Mouse (Mus musculus): ENCODE data around the gene Zzef1. TPM values are rescaled to one million over a fixed set of nuclear protein-coding genes. Genes with fewer than 3 reads are reported as not detected.
A peak's percentile ranks its signal among the peaks of the same experiment; 100 is the strongest.

The Zzef1 gene
- total and polyA plus RNA-seq, 2 experiments from 2014 or later, result 7.6 to 37.6 TPM

- no peak overlapping the region for H3K27ac ChIP-seq (ENCODE audit: low read depth, low read length)
- H3K4me2 ChIP-seq (ENCODE audit: low read depth), result no peak overlapping the region
- no peaks in the 10 kb centered on the region for H3K27me3 ChIP-seq (ENCODE audit: insufficient read depth, low read length)
- TF ChIP-seq CTCF (IDR thresholded peaks at IDR 0.05; ENCODE audit: low read depth), result no peak
- no peaks in the 10 kb centered on the region for H3K9me3 ChIP-seq (ENCODE audit: low read length)
- no peak overlapping the region for H3K4me3 ChIP-seq (ENCODE audit: low read depth, low read length)
- peaks cover 61% of the 10 kb centered on the region for H3K36me3 ChIP-seq (ENCODE audit: insufficient read depth)
- no peak overlapping the region for H3K9ac ChIP-seq
- WGBS, result 81% methylated on average over 1 of the region's 1 CpGs
- ATAC-seq (no peak), DNase-seq (no peak)
- H3K4me1 ChIP-seq (ENCODE audit: insufficient read depth), result no peaks in the 10 kb centered on the region
Measured at GRCm38 (mm10) chr11:72892623-72893022, 96.6 kb downstream of the Zzef1 start.

GRCm38 (mm10) chr11:72908391-72908790 lies 112.4 kb downstream of the Zzef1 start:
- H3K9me3 ChIP-seq (ENCODE audit: low read length), result no peaks in the 10 kb centered on the region
- no peak for DNase-seq
- no peak overlapping the region for H3K27ac ChIP-seq (ENCODE audit: low read depth, low read length)
- no peak overlapping the region for H3K4me2 ChIP-seq (ENCODE audit: low read depth)
- TF ChIP-seq CTCF (IDR thresholded peaks at IDR 0.05; ENCODE audit: low read depth), result no peak
- H3K4me3 ChIP-seq (ENCODE audit: low read depth, low read length), result no peak overlapping the region
- 86% methylated on average over 4 of the region's 4 CpGs for WGBS
- no peaks in the 10 kb centered on the region for H3K4me1 ChIP-seq (ENCODE audit: insufficient read depth)
- H3K36me3 ChIP-seq (ENCODE audit: insufficient read depth), result peaks cover 89% of the 10 kb centered on the region
- no peak for ATAC-seq
- H3K27me3 ChIP-seq (ENCODE audit: insufficient read depth, low read length), result no peaks in the 10 kb centered on the region
- no peak overlapping the region for H3K9ac ChIP-seq

- ATAC-seq (no peak), DNase-seq (no peak)
- no peaks in the 10 kb centered on the region for H3K27me3 ChIP-seq (ENCODE audit: insufficient read depth, low read length)
- H3K9ac ChIP-seq, result no peak overlapping the region
- WGBS, result 82% methylated on average over 7 of the region's 7 CpGs
- no peaks in the 10 kb centered on the region for H3K9me3 ChIP-seq (ENCODE audit: low read length)
- no peak overlapping the region for H3K4me2 ChIP-seq (ENCODE audit: low read depth)
- H3K4me3 ChIP-seq (ENCODE audit: low read depth, low read length), result no peak overlapping the region
- H3K4me1 ChIP-seq (ENCODE audit: insufficient read depth), result no peaks in the 10 kb centered on the region
- peaks cover 87% of the 10 kb centered on the region for H3K36me3 ChIP-seq (ENCODE audit: insufficient read depth)
- no peak overlapping the region for H3K27ac ChIP-seq (ENCODE audit: low read depth, low read length)
- TF ChIP-seq CTCF (IDR thresholded peaks at IDR 0.05; ENCODE audit: low read depth), result no peak
Measured at GRCm38 (mm10) chr11:72917299-72917996, 121.4 kb downstream of the Zzef1 start.

GRCm38 (mm10) chr11:72923116-72923515 lies 127.1 kb downstream of the Zzef1 start:
- H3K4me2 ChIP-seq (ENCODE audit: low read depth), result no peak overlapping the region
- no peak for TF ChIP-seq CTCF (IDR thresholded peaks at IDR 0.05; ENCODE audit: low read depth)
- H3K4me3 ChIP-seq (ENCODE audit: low read depth, low read length), result no peak overlapping the region
- 94% methylated on average over 4 of the region's 4 CpGs for WGBS
- H3K27me3 ChIP-seq (ENCODE audit: insufficient read depth, low read length), result no peaks in the 10 kb centered on the region
- ATAC-seq (no peak), DNase-seq (no peak)
- no peaks in the 10 kb centered on the region for H3K4me1 ChIP-seq (ENCODE audit: insufficient read depth)
- peaks cover 66% of the 10 kb centered on the region for H3K36me3 ChIP-seq (ENCODE audit: insufficient read depth)
- no peak overlapping the region for H3K9ac ChIP-seq
- no peaks in the 10 kb centered on the region for H3K9me3 ChIP-seq (ENCODE audit: low read length)
- no peak overlapping the region for H3K27ac ChIP-seq (ENCODE audit: low read depth, low read length)

- Histone ChIP-seq H3K4me3 (ENCODE audit: low read depth, low read length) (no peak overlapping the region), H3K4me1 (ENCODE audit: insufficient read depth) (no peaks in the 10 kb centered on the region), H3K9ac (no peak overlapping the region), H3K36me3 (ENCODE audit: insufficient read depth) (peaks cover 57% of the 10 kb centered on the region), H3K9me3 (ENCODE audit: low read length) (no peaks in the 10 kb centered on the region), H3K4me2 (ENCODE audit: low read depth) (no peak overlapping the region), H3K27ac (ENCODE audit: low read depth, low read length) (no peak overlapping the region), H3K27me3 (ENCODE audit: insufficient read depth, low read length) (no peaks in the 10 kb centered on the region)
- DNase-seq (no peak), ATAC-seq (no peak)
- TF ChIP-seq CTCF (IDR thresholded peaks at IDR 0.05; ENCODE audit: low read depth), result no peak
- 94% methylated on average over 1 of the region's 1 CpGs for WGBS
Measured at GRCm38 (mm10) chr11:72924458-72924857, 128.4 kb downstream of the Zzef1 start.

GRCm38 (mm10) chr11:72925067-72925466 lies 129.0 kb downstream of the Zzef1 start:
- Histone ChIP-seq H3K9ac (no peak overlapping the region), H3K36me3 (ENCODE audit: insufficient read depth) (peaks cover 52% of the 10 kb centered on the region), H3K4me2 (ENCODE audit: low read depth) (no peak overlapping the region), H3K4me3 (ENCODE audit: low read depth, low read length) (no peak overlapping the region), H3K27ac (ENCODE audit: low read depth, low read length) (no peak overlapping the region), H3K4me1 (ENCODE audit: insufficient read depth) (no peaks in the 10 kb centered on the region), H3K27me3 (ENCODE audit: insufficient read depth, low read length) (no peaks in the 10 kb centered on the region), H3K9me3 (ENCODE audit: low read length) (no peaks in the 10 kb centered on the region)
- DNase-seq, result no peak
- no peak for ATAC-seq
- no peak for TF ChIP-seq CTCF (IDR thresholded peaks at IDR 0.05; ENCODE audit: low read depth)
- 74% methylated on average over 2 of the region's 2 CpGs for WGBS

GRCm38 (mm10) chr11:72926226-72926890 lies 130.3 kb downstream of the Zzef1 start:
- no peak overlapping the region for H3K4me2 ChIP-seq (ENCODE audit: low read depth)
- peaks cover 44% of the 10 kb centered on the region for H3K36me3 ChIP-seq (ENCODE audit: insufficient read depth)
- H3K9ac ChIP-seq, result no peak overlapping the region
- WGBS, result 57% methylated on average over 13 of the region's 13 CpGs
- TF ChIP-seq CTCF (IDR thresholded peaks at IDR 0.05; ENCODE audit: low read depth), result peak; percentile 91
- peak; percentile 59 for ATAC-seq
- H3K9me3 ChIP-seq (ENCODE audit: low read length), result no peaks in the 10 kb centered on the region
- no peaks in the 10 kb centered on the region for H3K4me1 ChIP-seq (ENCODE audit: insufficient read depth)
- H3K4me3 ChIP-seq (ENCODE audit: low read depth, low read length), result no peak overlapping the region
- no peak overlapping the region for H3K27ac ChIP-seq (ENCODE audit: low read depth, low read length)
- no peaks in the 10 kb centered on the region for H3K27me3 ChIP-seq (ENCODE audit: insufficient read depth, low read length)
- DNase-seq, result peak; percentile 48
